Mouse (Mus musculus): ENCODE measurements at regions not wholly inside any gene's neighbourhood (a gene's known extent, or its start where the extent isn't known, plus 50 kb on each side); places are given as distances from the start of the nearest gene placed in this dataset.
"Not testable (repeated sequence)": the region's sequence is repeated elsewhere in the genome, so short reads cannot be mapped to it uniquely, and the experiment has no call there.

DNA sequence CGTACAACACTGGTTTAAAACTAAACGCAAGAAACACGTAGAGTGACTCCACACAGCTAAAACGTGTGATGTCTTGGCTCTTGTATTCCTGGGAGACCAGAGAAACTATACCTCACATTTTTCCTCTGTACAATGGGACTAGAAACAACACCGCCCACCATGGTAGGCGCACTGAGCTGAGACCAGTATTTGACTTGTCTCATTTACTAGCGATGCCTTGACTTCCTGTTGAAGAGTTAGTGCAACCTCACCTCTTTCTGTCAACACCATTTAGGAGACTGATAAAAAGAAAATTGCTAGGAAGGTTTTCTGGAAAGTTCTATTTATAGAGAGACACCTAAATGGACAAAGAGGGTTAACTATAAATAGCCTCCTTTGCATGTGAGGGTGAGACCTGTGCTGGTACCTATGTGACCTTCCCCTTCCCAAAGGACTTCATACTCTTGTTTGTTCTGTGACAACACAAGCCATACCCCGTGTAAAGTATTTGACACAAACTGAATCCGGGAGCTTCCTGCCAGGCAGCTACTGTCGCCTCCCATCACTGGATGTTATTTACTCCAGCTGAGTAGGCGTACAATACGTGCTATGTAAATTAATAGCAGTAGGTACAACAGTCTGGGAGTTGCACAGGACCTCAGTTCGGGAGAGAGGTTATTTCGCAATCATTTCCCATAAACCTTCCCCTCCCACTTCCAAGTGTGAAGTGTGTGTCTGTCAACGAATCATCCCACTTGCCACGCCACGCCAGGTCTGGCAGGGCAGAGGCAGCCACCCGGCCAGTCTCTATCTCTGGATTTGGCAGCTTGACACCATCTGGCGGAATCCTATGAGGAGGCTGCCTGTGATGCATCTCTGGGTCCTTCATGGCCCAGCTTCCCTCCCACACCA is 174.7 kb upstream of the Serp2 start:
- H3K9me3 ChIP-seq, result no peaks in the 10 kb centered on the region

DNA sequence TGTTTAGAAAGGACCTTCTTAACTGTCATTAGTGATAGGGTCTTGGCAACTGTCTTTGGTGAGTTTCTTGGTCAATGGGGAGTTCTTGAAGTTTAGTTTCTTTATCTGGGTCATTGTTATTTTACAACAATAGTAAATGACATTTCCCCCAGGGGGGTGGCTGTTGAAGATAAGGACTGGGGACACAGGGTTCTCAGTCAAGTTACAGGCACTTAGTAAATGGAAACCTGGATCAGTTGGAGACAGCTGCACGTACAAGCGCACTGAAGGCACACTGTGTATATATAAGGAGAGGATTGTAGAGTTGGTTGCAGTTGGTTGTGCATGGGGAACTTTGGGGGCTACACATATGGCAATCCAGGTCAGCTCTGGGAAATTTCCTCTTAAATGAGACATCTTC is 169.2 kb upstream of the Serp2 start:
- Histone ChIP-seq H3K9ac (replicated peaks) (no peak overlapping the region), H3K4me3 (no peak overlapping the region), H3K27ac (replicated peaks) (no peak overlapping the region), H3K36me3 (no peaks in the 10 kb centered on the region), H3K4me1 (no peaks in the 10 kb centered on the region), H3K27me3 (no peaks in the 10 kb centered on the region), H3K9me3 (no peaks in the 10 kb centered on the region), H3K4me2 (replicated peaks) (no peak overlapping the region)
- ATAC-seq (replicated peaks), result no peak
- WGBS, result 98% methylated on average over 2 of the region's 2 CpGs

More for the DNA sequence above, 174.7 kb upstream of the Serp2 start:
- Histone ChIP-seq H3K4me3 (no peak overlapping the region), H3K36me3 (no peaks in the 10 kb centered on the region), H3K27me3 (no peaks in the 10 kb centered on the region), H3K4me1 (peaks cover 11% of the 10 kb centered on the region), H3K27ac (replicated peaks) (no peak overlapping the region), H3K4me2 (replicated peaks) (no peak overlapping the region), H3K9ac (replicated peaks) (no peak overlapping the region)
- ATAC-seq (replicated peaks), result no peak
- WGBS, result 87% methylated on average over 19 of the region's 19 CpGs

DNA sequence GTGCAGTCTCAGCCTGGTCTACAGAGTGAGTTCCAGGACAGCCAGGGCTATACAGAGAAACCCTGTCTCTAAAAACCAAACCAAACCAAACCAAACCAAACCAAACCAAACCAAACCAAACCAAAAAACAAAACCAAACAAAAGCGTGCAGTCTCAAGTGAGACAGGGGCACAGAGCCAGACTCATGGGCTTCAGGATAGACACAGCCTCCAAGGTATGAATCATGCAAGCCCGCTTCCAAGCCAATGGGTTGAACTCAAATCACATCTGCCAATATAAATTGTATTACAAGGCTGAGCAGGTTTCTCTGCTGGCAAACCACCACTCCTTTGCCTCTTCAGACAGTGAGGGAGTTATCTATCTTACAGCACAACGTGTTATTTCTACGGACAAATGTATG is 168.5 kb upstream of the Serp2 start:
- 93% methylated on average over 4 of the region's 4 CpGs for WGBS
- not testable (repeated sequence) for H3K27ac ChIP-seq (replicated peaks); H3K36me3 ChIP-seq; ATAC-seq (replicated peaks); H3K9ac ChIP-seq (replicated peaks); H3K27me3 ChIP-seq; H3K9me3 ChIP-seq; H3K4me3 ChIP-seq; H3K4me2 ChIP-seq (replicated peaks); H3K4me1 ChIP-seq

DNA sequence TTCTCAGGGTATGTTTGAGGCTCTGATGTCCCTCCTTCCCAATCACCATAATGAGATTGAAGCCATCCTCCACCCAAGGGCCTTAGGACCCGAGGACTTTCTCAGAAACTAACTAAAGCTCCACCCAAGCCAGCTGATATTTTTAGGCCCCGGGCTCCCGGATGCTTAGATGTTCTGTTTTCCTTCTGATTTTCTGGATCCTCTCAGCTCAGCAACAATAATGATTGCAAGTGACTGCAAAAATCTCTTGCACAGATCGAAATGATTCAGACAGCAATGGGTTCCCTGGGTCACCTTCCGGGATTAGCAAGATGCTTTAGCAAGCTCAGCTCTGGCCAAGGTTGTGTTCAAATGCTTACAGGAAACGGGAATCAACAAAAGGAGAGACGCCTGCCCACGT is 168.1 kb upstream of the Serp2 start:
- no peak overlapping the region for H3K4me2 ChIP-seq (replicated peaks)
- no peaks in the 10 kb centered on the region for H3K27me3 ChIP-seq
- no peak for ATAC-seq (replicated peaks)
- WGBS, result 84% methylated on average over 8 of the region's 8 CpGs
- no peaks in the 10 kb centered on the region for H3K36me3 ChIP-seq
- H3K4me3 ChIP-seq, result no peak overlapping the region
- H3K9ac ChIP-seq (replicated peaks), result no peak overlapping the region
- H3K4me1 ChIP-seq, result no peaks in the 10 kb centered on the region
- no peaks in the 10 kb centered on the region for H3K9me3 ChIP-seq
- H3K27ac ChIP-seq (replicated peaks), result no peak overlapping the region

DNA sequence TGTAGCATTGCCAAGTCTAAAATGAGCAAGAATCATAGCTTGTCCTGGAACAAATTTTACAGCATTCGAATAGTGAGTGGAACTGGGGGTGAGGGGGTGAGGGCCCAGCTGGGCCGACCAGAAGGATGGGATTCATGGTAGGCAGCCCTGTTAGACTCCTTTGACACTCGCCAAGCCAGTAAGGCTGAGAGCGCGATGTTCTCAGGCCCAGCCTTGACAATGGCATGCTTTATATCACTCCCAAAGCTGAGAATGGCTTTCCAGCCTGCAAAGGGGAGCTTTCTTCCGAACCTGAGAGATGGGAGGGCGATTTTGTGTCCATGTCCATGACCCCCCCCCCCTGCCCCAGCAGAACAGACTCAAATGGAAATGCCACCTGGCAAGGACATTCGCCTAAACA is 167.7 kb upstream of the Serp2 start:
- WGBS, result 87% methylated on average over 8 of the region's 8 CpGs
- Histone ChIP-seq H3K36me3 (no peaks in the 10 kb centered on the region), H3K27ac (replicated peaks) (no peak overlapping the region), H3K4me3 (no peak overlapping the region), H3K9ac (replicated peaks) (no peak overlapping the region), H3K27me3 (no peaks in the 10 kb centered on the region), H3K4me1 (no peaks in the 10 kb centered on the region), H3K4me2 (replicated peaks) (no peak overlapping the region), H3K9me3 (no peaks in the 10 kb centered on the region)
- ATAC-seq (replicated peaks), result no peak

DNA sequence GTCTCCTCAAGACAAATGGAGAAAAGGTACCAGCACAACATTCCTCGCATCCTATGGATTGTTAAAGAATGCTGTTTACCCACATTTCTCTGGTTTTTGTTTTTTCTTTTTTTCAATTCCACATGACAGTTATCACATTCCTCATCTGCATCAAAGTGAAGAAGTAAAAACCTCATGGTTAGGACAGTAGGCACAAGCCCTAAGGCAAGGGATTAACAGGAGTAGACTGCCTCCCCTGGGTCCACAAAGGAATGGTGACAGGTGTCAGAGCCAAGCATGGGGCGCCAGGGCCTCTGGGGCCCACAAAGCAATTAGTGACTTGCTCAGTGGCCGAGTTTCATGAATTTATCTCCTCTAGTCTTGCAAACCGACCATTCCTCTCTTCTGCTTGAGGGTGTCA is 166.9 kb upstream of the Serp2 start:
- Histone ChIP-seq H3K27me3 (no peaks in the 10 kb centered on the region), H3K27ac (replicated peaks) (no peak overlapping the region), H3K9me3 (no peaks in the 10 kb centered on the region), H3K4me3 (no peak overlapping the region), H3K9ac (replicated peaks) (no peak overlapping the region), H3K36me3 (no peaks in the 10 kb centered on the region), H3K4me1 (no peaks in the 10 kb centered on the region), H3K4me2 (replicated peaks) (no peak overlapping the region)
- 49% methylated on average over 4 of the region's 4 CpGs for WGBS
- no peak for ATAC-seq (replicated peaks)

DNA sequence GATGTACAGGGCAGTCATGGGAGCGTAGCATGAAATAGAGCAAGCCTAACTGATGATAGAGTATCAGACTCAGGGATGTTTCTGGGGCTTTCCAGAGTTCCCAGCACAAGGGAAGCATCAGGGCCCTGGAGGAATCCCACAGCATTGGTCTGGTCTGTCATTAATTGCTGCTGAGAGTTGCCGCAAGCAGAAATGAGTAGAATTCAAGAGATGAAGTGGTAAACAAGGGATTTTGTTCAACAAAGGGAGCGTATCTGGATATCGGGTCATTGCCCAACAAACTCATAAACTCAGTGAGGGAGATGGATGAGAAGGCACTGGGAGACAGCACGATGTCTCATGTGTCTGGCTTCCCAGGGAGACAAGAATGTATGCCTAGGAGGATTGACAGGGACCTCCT is 165.6 kb upstream of the Serp2 start:
- Histone ChIP-seq H3K9ac (replicated peaks) (no peak overlapping the region), H3K9me3 (no peaks in the 10 kb centered on the region), H3K4me2 (replicated peaks) (no peak overlapping the region), H3K27me3 (no peaks in the 10 kb centered on the region), H3K4me1 (no peaks in the 10 kb centered on the region), H3K27ac (replicated peaks) (no peak overlapping the region), H3K4me3 (no peak overlapping the region), H3K36me3 (no peaks in the 10 kb centered on the region)
- 96% methylated on average over 5 of the region's 5 CpGs for WGBS
- no peak for ATAC-seq (replicated peaks)

DNA sequence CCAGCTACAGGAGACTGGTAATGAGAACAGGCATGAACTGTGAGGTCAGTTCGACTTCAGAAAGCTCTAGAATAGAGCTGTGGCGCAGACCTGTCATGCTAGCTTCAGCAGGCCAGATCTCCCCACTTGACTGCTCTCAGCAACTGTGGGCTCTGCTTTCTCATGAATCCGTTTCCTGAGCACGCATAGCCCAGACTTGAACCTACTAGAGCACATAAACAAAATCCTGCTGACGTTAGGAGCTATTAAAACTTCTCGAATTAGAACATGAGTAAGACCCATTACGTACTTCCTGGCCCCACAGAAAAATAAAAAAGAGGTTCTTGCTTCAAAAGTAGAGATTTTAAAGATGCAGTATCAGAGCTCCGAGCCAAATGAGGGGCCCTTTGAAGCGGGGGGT is 165.1 kb upstream of the Serp2 start:
- H3K9ac ChIP-seq (replicated peaks), result no peak overlapping the region
- H3K9me3 ChIP-seq, result no peaks in the 10 kb centered on the region
- no peaks in the 10 kb centered on the region for H3K36me3 ChIP-seq
- H3K27me3 ChIP-seq, result no peaks in the 10 kb centered on the region
- H3K4me2 ChIP-seq (replicated peaks), result no peak overlapping the region
- no peak overlapping the region for H3K4me3 ChIP-seq
- no peak overlapping the region for H3K27ac ChIP-seq (replicated peaks)
- ATAC-seq (replicated peaks), result no peak
- no peaks in the 10 kb centered on the region for H3K4me1 ChIP-seq
- 93% methylated on average over 9 of the region's 9 CpGs for WGBS

DNA sequence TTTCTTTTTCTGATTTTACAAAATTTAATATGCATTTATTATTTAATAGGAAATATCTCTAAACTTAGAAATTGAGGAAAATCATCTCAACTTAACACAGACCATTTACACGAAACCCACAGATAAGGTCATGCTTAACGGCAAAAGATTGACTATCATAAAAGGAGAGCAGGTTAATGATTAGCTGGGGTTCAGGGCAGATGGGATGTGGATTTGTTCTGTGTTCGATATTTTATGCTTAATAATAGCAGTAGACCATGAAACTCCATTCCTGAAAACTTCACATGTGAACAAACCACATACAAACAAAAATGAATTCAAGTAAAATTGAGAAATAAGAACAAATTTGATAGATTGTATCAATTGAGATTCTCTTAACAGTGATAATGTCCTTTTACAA is 160.4 kb upstream of the Serp2 start:
- Histone ChIP-seq H3K9ac (replicated peaks) (no peak overlapping the region), H3K27ac (replicated peaks) (no peak overlapping the region), H3K36me3 (no peaks in the 10 kb centered on the region), H3K4me3 (no peak overlapping the region), H3K9me3 (no peaks in the 10 kb centered on the region), H3K4me1 (no peaks in the 10 kb centered on the region), H3K4me2 (replicated peaks) (no peak overlapping the region), H3K27me3 (no peaks in the 10 kb centered on the region)
- WGBS, result 95% methylated on average over 3 of the region's 3 CpGs
- no peak for ATAC-seq (replicated peaks)

DNA sequence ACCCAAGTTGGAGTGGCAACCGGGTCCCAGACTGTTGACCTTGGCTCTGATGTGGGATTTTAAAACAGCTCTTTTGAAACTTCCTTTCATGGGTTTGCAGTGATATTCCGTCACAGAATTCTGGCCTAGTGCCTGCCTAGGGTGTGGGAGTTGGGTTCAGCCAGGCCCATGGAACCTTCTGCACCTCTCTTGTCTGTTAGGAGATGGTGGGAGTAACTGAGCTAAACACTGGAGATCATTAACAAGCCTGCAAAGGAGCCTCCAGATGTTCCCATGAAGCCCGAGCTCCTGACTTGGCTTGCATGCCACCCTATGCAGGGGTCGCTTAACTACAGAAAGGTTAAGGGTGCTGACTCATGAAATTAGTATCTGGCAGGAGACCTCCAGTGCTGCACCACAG is 158.0 kb upstream of the Serp2 start:
- 90% methylated on average over 4 of the region's 4 CpGs for WGBS
- Histone ChIP-seq H3K27ac (replicated peaks) (no peak overlapping the region), H3K4me3 (no peak overlapping the region), H3K36me3 (no peaks in the 10 kb centered on the region), H3K9me3 (no peaks in the 10 kb centered on the region), H3K4me1 (no peaks in the 10 kb centered on the region), H3K4me2 (replicated peaks) (no peak overlapping the region), H3K27me3 (no peaks in the 10 kb centered on the region), H3K9ac (replicated peaks) (no peak overlapping the region)
- ATAC-seq (replicated peaks), result no peak

DNA sequence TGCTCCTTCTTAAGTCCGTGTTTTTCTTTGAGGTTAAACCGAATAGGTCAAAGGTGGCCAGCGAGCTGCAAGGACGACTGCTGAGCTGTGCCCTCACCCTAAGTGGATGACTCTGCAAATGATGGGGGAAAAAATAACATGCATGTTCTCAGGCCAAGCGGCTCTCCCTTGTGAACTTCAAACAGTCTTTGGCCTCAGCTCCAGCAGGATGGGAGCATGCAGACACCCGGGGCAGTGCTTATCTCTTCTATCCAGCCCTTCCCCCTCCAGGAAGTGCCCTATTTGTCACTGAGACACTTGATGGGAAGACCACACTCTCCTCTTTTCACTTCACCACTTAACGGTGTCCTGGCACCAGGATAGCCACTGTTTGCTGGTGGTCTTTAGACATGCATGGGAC is 157.3 kb upstream of the Serp2 start:
- Histone ChIP-seq H3K9me3 (no peaks in the 10 kb centered on the region), H3K4me2 (replicated peaks) (no peak overlapping the region), H3K4me1 (no peaks in the 10 kb centered on the region), H3K9ac (replicated peaks) (no peak overlapping the region), H3K36me3 (no peaks in the 10 kb centered on the region), H3K27me3 (no peaks in the 10 kb centered on the region), H3K27ac (replicated peaks) (no peak overlapping the region), H3K4me3 (no peak overlapping the region)
- WGBS, result 76% methylated on average over 7 of the region's 7 CpGs
- ATAC-seq (replicated peaks), result no peak

DNA sequence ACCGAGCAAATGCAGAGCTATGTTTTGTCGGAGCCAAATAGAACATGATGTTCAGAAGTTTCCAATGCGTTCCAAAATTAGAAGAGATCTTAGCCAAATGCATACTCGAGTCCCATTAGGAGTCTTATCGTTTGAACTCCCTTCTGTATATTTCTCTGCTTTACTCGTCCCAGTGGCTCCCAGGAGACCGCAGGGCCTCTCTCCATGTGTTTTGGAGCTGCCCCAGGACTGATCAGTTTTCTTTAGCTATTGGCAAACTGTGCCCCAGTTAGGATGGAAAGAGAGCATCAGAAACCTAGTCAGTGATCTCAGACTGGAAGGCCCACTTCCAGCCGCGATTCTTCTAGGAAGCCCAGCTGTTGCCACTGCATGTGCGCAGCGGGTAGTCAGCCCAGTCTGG is 152.0 kb upstream of the Serp2 start:
- no peaks in the 10 kb centered on the region for H3K9me3 ChIP-seq
- ATAC-seq (replicated peaks), result no peak
- H3K4me1 ChIP-seq, result no peaks in the 10 kb centered on the region
- H3K27ac ChIP-seq (replicated peaks), result no peak overlapping the region; the same call in 1 of the 2 replicates
- no peaks in the 10 kb centered on the region for H3K36me3 ChIP-seq
- no peak overlapping the region for H3K4me3 ChIP-seq
- no peaks in the 10 kb centered on the region for H3K27me3 ChIP-seq
- H3K4me2 ChIP-seq (replicated peaks), result no peak overlapping the region
- 80% methylated on average over 11 of the region's 11 CpGs for WGBS
- H3K9ac ChIP-seq (replicated peaks), result no peak overlapping the region

DNA sequence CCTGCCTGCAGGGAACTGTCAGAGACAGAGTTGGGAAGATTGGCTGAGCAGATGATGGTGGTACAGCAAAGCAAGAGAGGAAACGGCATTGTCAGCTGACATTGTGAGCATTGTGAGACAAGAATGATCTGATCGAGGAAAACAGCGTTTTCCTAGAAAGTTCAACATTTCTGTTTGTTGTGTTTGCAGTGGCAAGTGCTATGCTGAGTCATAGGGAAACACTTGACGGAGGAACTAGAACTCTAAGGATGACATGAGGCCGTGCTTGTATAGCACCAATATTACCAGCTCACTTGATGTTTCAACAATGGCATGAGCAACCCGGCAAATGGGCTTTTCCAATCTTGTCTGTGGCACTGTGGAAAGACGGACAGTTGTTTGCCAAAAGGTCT is 146.7 kb upstream of the Serp2 start:
- Histone ChIP-seq H3K9ac (replicated peaks) (no peak overlapping the region), H3K4me1 (no peaks in the 10 kb centered on the region), H3K36me3 (no peaks in the 10 kb centered on the region), H3K9me3 (no peaks in the 10 kb centered on the region), H3K27ac (replicated peaks) (no peak overlapping the region), H3K4me2 (replicated peaks) (no peak overlapping the region), H3K27me3 (no peaks in the 10 kb centered on the region), H3K4me3 (no peak overlapping the region)
- 94% methylated on average over 7 of the region's 7 CpGs for WGBS
- ATAC-seq (replicated peaks), result no peak
